Mouse (Mus musculus) intestine, postnatal 0 days (tissue): ENCODE measurements around the gene Gm5615. TPM values are rescaled to one million over a fixed set of nuclear protein-coding genes. Genes with fewer than 3 reads are reported as not detected.

Source experiments
- ATAC-seq: fragments of 200-750 bp; cut with Nextera tagmentation; 2 replicates; pipeline ENCODE4 v1.8.0; 2017; ENCODE audit warnings: mild to moderate bottlenecking, moderate TSS enrichment, moderate library complexity
- H3K27ac ChIP-seq: fragments of 300-500 bp; sonication (generic); 2 replicates; pipeline ENCODE4 v1.5.1; 2014; ENCODE audit warnings: mild to moderate bottlenecking, low read depth, low read length, moderate library complexity
- H3K27me3 ChIP-seq: fragments of 300-500 bp; sonication (generic); replicated peaks from 2 replicates; pipeline ENCODE4 v1.6.1; 2014; ENCODE audit warnings: low read length, mixed read lengths; ENCODE audit not compliant: control insufficient read depth, insufficient read depth
- H3K36me3 ChIP-seq: fragments of 300-500 bp; sonication (generic); 2 replicates; pipeline ENCODE4 v1.6.1; 2014; ENCODE audit warnings: mild to moderate bottlenecking, moderate library complexity; ENCODE audit not compliant: control insufficient read depth, insufficient read depth
- H3K4me1 ChIP-seq: fragments of 300-500 bp; sonication (generic); replicated peaks from 2 replicates; pipeline ENCODE4 v1.6.1; 2014; ENCODE audit warnings: antibody characterized with exemption, low read length, mixed read lengths; ENCODE audit not compliant: control insufficient read depth, insufficient read depth
- H3K4me2 ChIP-seq: fragments of 300-500 bp; sonication (generic); replicated peaks from 2 replicates; pipeline ENCODE4 v1.6.1; 2014; ENCODE audit warnings: low read depth, mild to moderate bottlenecking, moderate library complexity
- H3K4me3 ChIP-seq: fragments of 300-500 bp; sonication (generic); 2 replicates; pipeline ENCODE4 v1.5.1; 2014; ENCODE audit warnings: low read depth, low read length
- H3K9ac ChIP-seq: fragments of 300-500 bp; sonication (generic); 2 replicates; pipeline ENCODE4 v1.6.1; 2014; ENCODE audit warnings: mild to moderate bottlenecking, low read depth, low read length
- H3K9me3 ChIP-seq: fragments of 300-500 bp; sonication (generic); 2 replicates; pipeline ENCODE4 v1.6.1; 2016; ENCODE audit warnings: mixed run types; ENCODE audit not compliant: control insufficient read depth
- CTCF ChIP-seq: sonication (generic); IDR thresholded peaks from 2 replicates; pipeline ENCODE4 v1.5.1; 2016; ENCODE audit warnings: low read depth, mild to moderate bottlenecking, control low read depth, antibody characterized with exemption, moderate library complexity
- WGBS: fragments of 180-500 bp; shearing (Covaris S2); extraction: QIAGEN DNeasy Blood & Tissue Kit; methylation state at CpG from one replicate; pipeline ENCODE4 v1.1.7; 2014; 5-methylcytosine and 5-hydroxymethylcytosine counted together
- polyA plus RNA-seq: library from polyadenylated mRNA; unstranded; fragments of >200 nt; fragmentation: Nextera tagmentation; extraction: Ambion mirVana; gene quantifications from 2 replicates; pipeline ENCODE4 v1.2.1, GENCODE M21; 2015

The Gm5615 gene
- not detected in 2 replicates for polyA plus RNA-seq

DNA sequence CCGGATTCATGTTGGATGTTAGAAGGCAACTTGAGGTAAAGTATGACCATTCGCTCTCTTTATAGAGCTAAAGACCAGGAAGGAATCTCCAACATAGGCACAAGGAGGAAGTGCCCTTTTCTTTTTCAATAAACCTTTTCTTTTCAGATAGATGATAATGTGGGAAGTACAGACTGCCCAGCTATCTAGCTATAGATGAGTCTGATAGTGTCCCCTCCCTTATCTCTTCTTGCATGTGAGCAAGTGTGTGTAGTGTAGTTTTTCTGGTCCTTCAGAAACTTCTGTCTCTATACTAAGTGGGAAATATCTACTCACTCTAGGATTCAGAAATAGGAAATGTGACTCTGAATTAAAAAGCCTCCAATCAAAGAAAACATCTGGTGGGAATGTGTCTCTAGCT lies at the start of gene Gm5615:
Gm5615 (minus strand) TSS at position 101 of the 400 bp plus-strand sequence.
- H3K27me3 ChIP-seq = no peaks in the 10 kb centered on the region
- no peaks in the 10 kb centered on the region for H3K36me3 ChIP-seq
- TF ChIP-seq CTCF = no peak
- no peak within 1 kb of the TSS for H3K27ac ChIP-seq
- WGBS = 96% methylated on average over 2 of the region's 2 CpGs
- ATAC-seq = no peak
- no peak within 1 kb of the TSS for H3K9ac ChIP-seq
- H3K4me1 ChIP-seq = no peaks in the 10 kb centered on the region
- no peak within 1 kb of the TSS for H3K4me3 ChIP-seq
- no peak within 1 kb of the TSS for H3K4me2 ChIP-seq
- no peaks in the 10 kb centered on the region for H3K9me3 ChIP-seq

DNA sequence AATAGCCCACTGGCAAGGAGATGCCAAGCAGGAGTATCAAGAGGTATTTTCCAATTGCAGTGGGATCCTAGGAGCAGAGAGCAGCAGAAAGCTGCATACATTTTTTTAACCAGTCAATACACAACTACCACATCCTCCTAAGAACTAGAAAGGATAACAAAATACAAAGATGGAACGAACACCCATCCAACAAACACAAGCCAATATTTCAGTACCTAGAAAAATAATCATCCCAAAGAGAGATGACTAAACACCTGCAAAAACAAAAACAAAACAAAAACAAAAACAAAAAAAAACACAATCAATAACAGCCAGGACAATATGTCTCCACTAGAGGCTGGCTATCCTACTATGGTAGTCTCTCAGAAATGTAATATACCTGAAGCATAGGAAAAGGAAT lies 40.8 kb upstream of the Gm5615 start, which contains the start of gene Gm17689:
Gm17689 (minus strand) TSS at position 101 of the 400 bp plus-strand sequence.
- H3K4me3 ChIP-seq = no peak within 1 kb of the TSS
- no peak within 1 kb of the TSS for H3K4me2 ChIP-seq
- no peak for ATAC-seq
- H3K4me1 ChIP-seq = no peaks in the 10 kb centered on the region
- TF ChIP-seq CTCF = no peak
- 65% methylated on average over 1 of the region's 1 CpGs for WGBS
- H3K9ac ChIP-seq = no peak within 1 kb of the TSS
- H3K9me3 ChIP-seq = no peaks in the 10 kb centered on the region
- no peaks in the 10 kb centered on the region for H3K36me3 ChIP-seq
- H3K27ac ChIP-seq = no peak within 1 kb of the TSS
- H3K27me3 ChIP-seq = no peaks in the 10 kb centered on the region

DNA sequence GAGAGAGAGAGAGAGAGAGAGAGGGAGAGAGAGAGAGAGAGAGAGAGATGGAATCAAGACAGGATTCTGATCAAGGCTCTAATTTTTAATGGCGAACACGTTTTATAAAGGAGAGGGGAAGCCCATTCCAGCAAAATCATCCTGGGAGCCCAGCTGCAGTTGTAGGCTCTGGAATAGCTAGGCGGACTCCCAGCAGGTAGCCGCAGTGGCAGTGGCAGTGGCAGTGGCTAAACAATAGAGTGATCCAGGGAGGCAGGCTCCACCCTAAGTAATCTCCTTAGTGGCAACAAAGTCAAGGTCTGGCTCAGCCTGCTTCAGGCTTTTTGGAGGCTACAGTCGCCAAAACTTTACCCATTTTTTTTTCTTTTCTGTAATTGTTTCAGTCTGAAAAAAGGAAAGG lies 37.6 kb downstream of the Gm5615 start:
- Histone ChIP-seq H3K4me1 (no peaks in the 10 kb centered on the region), H3K27ac (no peak overlapping the region), H3K9ac (no peak overlapping the region), H3K36me3 (no peaks in the 10 kb centered on the region), H3K4me3 (no peak overlapping the region), H3K9me3 (no peaks in the 10 kb centered on the region), H3K4me2 (no peak overlapping the region), H3K27me3 (no peaks in the 10 kb centered on the region)
- WGBS = 82% methylated on average over 5 of the region's 5 CpGs
- TF ChIP-seq CTCF = no peak
- no peak for ATAC-seq

DNA sequence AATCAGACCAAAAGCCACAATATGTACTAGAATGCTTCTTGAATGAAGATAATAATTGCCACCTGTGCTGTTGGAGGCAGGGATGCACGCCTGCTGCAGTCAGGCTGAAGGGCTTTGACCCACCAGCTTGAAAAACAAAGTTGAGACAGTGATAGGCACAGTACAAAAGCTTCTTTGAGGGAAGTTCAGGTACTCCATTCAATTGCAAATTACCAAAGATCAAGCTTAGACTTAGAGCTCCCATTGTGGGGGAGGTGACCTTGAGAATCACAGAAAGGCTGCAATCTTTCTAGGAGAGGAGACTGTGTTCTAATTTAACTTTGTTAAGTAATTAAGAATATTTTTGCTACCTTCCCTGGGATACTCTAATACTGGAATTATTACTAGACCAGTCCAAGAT lies 45.9 kb downstream of the Gm5615 start:
- no peak overlapping the region for H3K9ac ChIP-seq
- TF ChIP-seq CTCF = no peak
- no peaks in the 10 kb centered on the region for H3K4me1 ChIP-seq
- H3K27me3 ChIP-seq = no peaks in the 10 kb centered on the region
- no peaks in the 10 kb centered on the region for H3K9me3 ChIP-seq
- H3K27ac ChIP-seq = no peak overlapping the region
- 53% methylated on average over 1 of the region's 1 CpGs for WGBS
- no peak overlapping the region for H3K4me3 ChIP-seq
- H3K36me3 ChIP-seq = no peaks in the 10 kb centered on the region
- H3K4me2 ChIP-seq = no peak overlapping the region
- ATAC-seq = no peak

DNA sequence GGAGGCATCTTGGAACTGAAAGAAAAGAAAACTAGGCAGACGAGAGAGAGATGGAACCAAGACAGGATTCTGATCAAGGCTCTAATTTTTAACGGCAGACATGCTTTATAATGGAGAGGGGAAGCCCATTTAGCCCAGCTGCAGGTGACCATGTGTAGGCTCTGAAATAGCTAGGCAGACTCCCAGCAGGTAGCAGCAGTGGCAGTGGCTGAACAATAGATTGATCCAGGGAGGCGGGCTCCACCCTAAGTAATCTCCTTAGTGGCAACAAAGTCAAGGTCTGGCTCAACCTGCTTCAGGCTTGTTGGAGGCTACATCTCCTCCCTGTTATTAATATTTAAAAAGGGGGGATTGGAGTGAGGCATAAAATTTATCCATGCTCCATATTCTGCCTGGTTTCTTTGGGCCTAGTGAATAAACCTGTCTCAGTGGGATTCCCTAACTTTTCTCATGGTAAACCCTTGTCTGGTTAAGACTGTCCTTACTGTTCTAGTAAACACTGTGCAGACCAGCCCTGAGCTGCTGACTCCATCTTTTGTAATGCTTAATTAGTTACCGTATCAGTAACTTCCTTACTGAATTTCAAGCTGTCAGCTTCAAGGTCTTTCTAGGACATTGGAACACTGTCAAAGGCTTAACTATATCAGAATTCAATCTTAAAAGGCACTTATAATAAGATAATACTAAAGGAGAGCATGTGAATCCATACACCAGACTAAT lies 47.1 kb downstream of the Gm5615 start:
- no peak overlapping the region for H3K4me2 ChIP-seq
- no peak overlapping the region for H3K4me3 ChIP-seq
- H3K27ac ChIP-seq = no peak overlapping the region
- TF ChIP-seq CTCF = no peak
- H3K4me1 ChIP-seq = no peaks in the 10 kb centered on the region
- H3K36me3 ChIP-seq = no peaks in the 10 kb centered on the region
- 91% methylated on average over 4 of the region's 4 CpGs for WGBS
- H3K27me3 ChIP-seq = no peaks in the 10 kb centered on the region
- H3K9ac ChIP-seq = no peak overlapping the region
- ATAC-seq = no peak
- H3K9me3 ChIP-seq = no peaks in the 10 kb centered on the region

Other genes starting within 250 kb of the Gm5615 start
- not detected in 2 replicates for gene Gm7257, start 110.1 kb downstream of the Gm5615 start, polyA plus RNA-seq
- gene Gm9513, start 66.3 kb downstream of the Gm5615 start, polyA plus RNA-seq = not detected in 2 replicates
- not detected in 2 replicates for gene Gm17689, start 40.7 kb upstream of the Gm5615 start, polyA plus RNA-seq
- not detected in 2 replicates for gene A630095E13Rik, start 101.4 kb upstream of the Gm5615 start, polyA plus RNA-seq
- gene Acrv1, start 151.3 kb upstream of the Gm5615 start, polyA plus RNA-seq = not detected in 2 replicates
- 6.6 and 7.1 TPM in 2 replicates for gene Chek1, start 185.1 kb upstream of the Gm5615 start, polyA plus RNA-seq
- 166 and 179 TPM in 2 replicates for gene Stt3a, start 225.7 kb upstream of the Gm5615 start, polyA plus RNA-seq